ENCODE assay signal across 11 mouse cellular contexts in genomic region chr9:98130849-98131248, GRCm38 (mm10).
DNase-seq lines count a peak whose midpoint lies in the region; ATAC-seq and TF ChIP-seq lines count a peak whose summit lies in the region.
"Had no signal": no experiment of that assay in that cellular context is flagged by ENCODE, and none has a peak within 500 bp of the region (broad histone marks: within the 10 kb centered on the region; RNA-seq: fewer than 3 reads in every experiment).

No protein-coding gene starts in this region.

- TF ChIP-seq CTCF in cerebellum, adult 2 months (IDR thresholded peaks at IDR 0.05; ENCODE audit: borderline replicate concordance, insufficient read depth, low read depth, low read length), result no peak

- no peak overlapping the region for H3K4me2 ChIP-seq in forebrain, embryonic 14.5 days (ENCODE audit: low read length)
- H3K4me2 ChIP-seq in forebrain, embryonic 11.5 days (ENCODE audit: low read depth, low read length, severe bottlenecking), result no peak overlapping the region

- no peak for TF ChIP-seq POLR2A in cerebellum, adult 2 months (IDR thresholded peaks at IDR 0.05; ENCODE audit: borderline replicate concordance, insufficient read depth, low read length)

- no peak overlapping the region for H3K27ac ChIP-seq in forebrain, embryonic 14.5 days (ENCODE audit: low read depth, low read length)
- H3K27ac ChIP-seq in forebrain, embryonic 11.5 days (ENCODE audit: low read depth, low read length), result no peak overlapping the region
- no peak overlapping the region for H3K27ac ChIP-seq in cerebellum, adult 2 months (ENCODE audit: insufficient read depth, low read length)
- H3K27ac ChIP-seq: liver, embryonic 14.5 days had no signal

- 65% methylated on average over 5 of the region's 5 CpGs for WGBS in forebrain, embryonic 14.5 days
- WGBS in forebrain, embryonic 11.5 days, result 90% methylated on average over 5 of the region's 5 CpGs
- WGBS in cerebellum, adult 2 months, result 20% methylated on average over 5 of the region's 5 CpGs

- DNase-seq in forebrain, embryonic 14.5 days (ENCODE audit: low spot score), result peak; percentile 61
- DNase-seq in forebrain, embryonic 11.5 days (ENCODE audit: low spot score), result no peak
- peak; percentile 54 to 78 for DNase-seq in cerebellum, adult 2 months
- peak; percentile 78 for DNase-seq in layer of hippocampus, adult 11-12 months (ENCODE audit: low spot score)
- peak; percentile 76 to 87 for DNase-seq in left cerebral cortex, postnatal 36 days (ENCODE audit: low spot score in 2 of 2)
- DNase-seq in T-cell, adult 2 months (ENCODE audit: low spot score), result no peak
- no peak for DNase-seq in spleen, adult 18-20 months
- DNase-seq: gastrocnemius, postnatal 10 days had no signal

- peak; percentile 55; the same call in 1 of the 2 replicates for ATAC-seq in forebrain, embryonic 14.5 days
- ATAC-seq in forebrain, embryonic 11.5 days (replicated peaks; ENCODE audit: low FRiP score), result no peak
- ATAC-seq in megakaryocyte-erythroid progenitor cell, adult 5-6 weeks (replicated peaks; ENCODE audit: low FRiP score, low TSS enrichment, poor library complexity, severe bottlenecking), result no peak
- ATAC-seq: intestine, embryonic 16.5 days had no signal

- H3K9me3 ChIP-seq in forebrain, embryonic 14.5 days (replicated peaks; ENCODE audit: control insufficient read depth, low read length), result no peaks in the 10 kb centered on the region
- H3K9me3 ChIP-seq in forebrain, embryonic 11.5 days (ENCODE audit: control insufficient read depth, low read length), result no peaks in the 10 kb centered on the region

- H3K27me3 ChIP-seq in forebrain, embryonic 14.5 days (replicated peaks; ENCODE audit: control insufficient read depth, insufficient read depth, low read length), result no peaks in the 10 kb centered on the region
- H3K27me3 ChIP-seq in forebrain, embryonic 11.5 days (ENCODE audit: control insufficient read depth, insufficient read depth, low read length), result no peaks in the 10 kb centered on the region
- H3K27me3 ChIP-seq in cerebellum, adult 2 months (ENCODE audit: control insufficient read depth, insufficient read depth, low read length), result no peaks in the 10 kb centered on the region

- H3K4me3 ChIP-seq in forebrain, embryonic 14.5 days (ENCODE audit: low read depth, low read length), result no peak overlapping the region
- no peak overlapping the region for H3K4me3 ChIP-seq in forebrain, embryonic 11.5 days (ENCODE audit: low read depth, low read length)
- no peak overlapping the region for H3K4me3 ChIP-seq in cerebellum, adult 2 months (replicated peaks; ENCODE audit: insufficient read depth, low read depth, low read length)

- intact Hi-C loops in left cerebral cortex, postnatal 36 days (cut with DNase I), result no loop called here

- no peak overlapping the region for H3K9ac ChIP-seq in forebrain, embryonic 14.5 days (ENCODE audit: low read length)
- H3K9ac ChIP-seq in forebrain, embryonic 11.5 days (ENCODE audit: low read length), result no peak overlapping the region
- H3K9ac ChIP-seq: liver, embryonic 14.5 days had no signal

- no peaks in the 10 kb centered on the region for H3K36me3 ChIP-seq in forebrain, embryonic 14.5 days (ENCODE audit: control insufficient read depth, insufficient read depth, low read length)
- H3K36me3 ChIP-seq in forebrain, embryonic 11.5 days (ENCODE audit: control insufficient read depth, insufficient read depth, low read length), result no peaks in the 10 kb centered on the region

- no peaks in the 10 kb centered on the region for H3K4me1 ChIP-seq in forebrain, embryonic 14.5 days (ENCODE audit: control insufficient read depth, insufficient read depth, low read length)
- no peaks in the 10 kb centered on the region for H3K4me1 ChIP-seq in forebrain, embryonic 11.5 days (replicated peaks; ENCODE audit: control insufficient read depth, insufficient read depth, low read length)
- H3K4me1 ChIP-seq in cerebellum, adult 2 months (ENCODE audit: control insufficient read depth, insufficient read depth, low read length), result peaks cover 7% of the 10 kb centered on the region; the same call in 1 of the 2 replicates

Comparison
In these comparisons a context has a peak if more than half of its experiments do, and no peak if none do; other contexts are left out.
1. DNase-seq: peak in forebrain, embryonic 14.5 days (single experiment), cerebellum, adult 2 months (2 of 2), layer of hippocampus, adult 11-12 months (single experiment) and left cerebral cortex, postnatal 36 days (2 of 2); none in forebrain, embryonic 11.5 days (single experiment), T-cell, adult 2 months (single experiment) and spleen, adult 18-20 months (0 of 2).